Mouse (Mus musculus) erythroblast, embryonic 14.5 days (primary cell): ENCODE results near the gene Cdk5r1. TPM values are rescaled to one million over a fixed set of nuclear protein-coding genes. Genes with fewer than 3 reads are reported as not detected.

Experiments
- H3K27me3 ChIP-seq: 2 replicates; pipeline ENCODE4 v1.6.1; 2012; ENCODE audit warnings: inconsistent platforms; ENCODE audit not compliant: control insufficient read depth
- H3K36me3 ChIP-seq: 2 replicates; pipeline ENCODE4 v1.6.1; 2012; ENCODE audit warnings: mild to moderate bottlenecking, inconsistent platforms; ENCODE audit not compliant: control insufficient read depth
- H3K4me1 ChIP-seq: 2 replicates; pipeline ENCODE4 v1.6.1; 2012; ENCODE audit warnings: inconsistent platforms; ENCODE audit not compliant: control insufficient read depth
- H3K4me3 ChIP-seq: replicated peaks from 2 replicates; pipeline ENCODE3; 2012; ENCODE audit warnings: moderate library complexity, mild to moderate bottlenecking, inconsistent platforms
- H3K9me3 ChIP-seq: 2 replicates; pipeline ENCODE4 v1.6.1; 2012; ENCODE audit warnings: low read length, inconsistent platforms, mixed read lengths; ENCODE audit not compliant: control insufficient read depth
- GATA1 ChIP-seq: IDR thresholded peaks from 2 replicates; pipeline ENCODE4 v1.6.1; 2012; ENCODE audit warnings: low read length, inconsistent platforms, mixed read lengths
- TAL1 ChIP-seq: IDR thresholded peaks from 3 replicates; pipeline ENCODE4 v1.6.1; 2012; ENCODE audit warnings: low read length, inconsistent platforms, mixed read lengths
- polyA plus RNA-seq: library from polyadenylated mRNA; stranded (reverse); fragments of >175 nt; gene quantifications from 2 replicates; pipeline ENCODE4 v1.2.3, GENCODE M21; 2012

Cdk5r1 gene
- polyA plus RNA-seq, 1 experiment: 0.31 TPM

GRCm38 (mm10) chr11:80499550-80499952 lies 22.7 kb downstream of the Cdk5r1 start:
- Histone ChIP-seq H3K4me1 (peaks cover 2% of the 10 kb centered on the region; the same call in 1 of the 2 replicates), H3K27me3 (no peaks in the 10 kb centered on the region), H3K9me3 (no peaks in the 10 kb centered on the region), H3K36me3 (no peaks in the 10 kb centered on the region), H3K4me3 (no peak overlapping the region)
- TF ChIP-seq GATA1: no peak

GRCm38 (mm10) chr11:80503281-80503680 lies 26.5 kb downstream of the Cdk5r1 start:
- Histone ChIP-seq H3K36me3 (no peaks in the 10 kb centered on the region), H3K4me1 (peaks cover 2% of the 10 kb centered on the region; the same call in 1 of the 2 replicates), H3K4me3 (no peak overlapping the region), H3K9me3 (no peaks in the 10 kb centered on the region), H3K27me3 (no peaks in the 10 kb centered on the region; the same call in 1 of the 2 replicates)
- TF ChIP-seq GATA1 (no peak), TAL1 (no peak)

- Histone ChIP-seq H3K36me3 (no peaks in the 10 kb centered on the region), H3K4me3 (no peak overlapping the region), H3K4me1 (peaks cover 2% of the 10 kb centered on the region; the same call in 1 of the 2 replicates), H3K9me3 (no peaks in the 10 kb centered on the region), H3K27me3 (peaks cover 5% of the 10 kb centered on the region)
- TF ChIP-seq TAL1: no peak
- TF ChIP-seq GATA1: no peak
Measured at GRCm38 (mm10) chr11:80503726-80504452, 27.1 kb downstream of the Cdk5r1 start.

GRCm38 (mm10) chr11:80504519-80505385 lies 27.9 kb downstream of the Cdk5r1 start:
- Histone ChIP-seq H3K4me3 (no peak overlapping the region), H3K36me3 (no peaks in the 10 kb centered on the region), H3K4me1 (peaks cover 2% of the 10 kb centered on the region; the same call in 1 of the 2 replicates), H3K9me3 (no peaks in the 10 kb centered on the region), H3K27me3 (peaks cover 9% of the 10 kb centered on the region)
- TF ChIP-seq TAL1 (no peak), GATA1 (no peak)

GRCm38 (mm10) chr11:80505581-80505980 lies 28.8 kb downstream of the Cdk5r1 start:
- Histone ChIP-seq H3K4me1 (peaks cover 2% of the 10 kb centered on the region; the same call in 1 of the 2 replicates), H3K27me3 (peaks cover 9% of the 10 kb centered on the region), H3K36me3 (no peaks in the 10 kb centered on the region), H3K4me3 (no peak overlapping the region), H3K9me3 (no peaks in the 10 kb centered on the region)
- TF ChIP-seq TAL1 (no peak), GATA1 (no peak)

- H3K4me3 ChIP-seq: no peak overlapping the region
- H3K9me3 ChIP-seq: no peaks in the 10 kb centered on the region
- H3K4me1 ChIP-seq: peaks cover 2% of the 10 kb centered on the region; the same call in 1 of the 2 replicates
- no peak for TF ChIP-seq GATA1
- no peak for TF ChIP-seq TAL1
- H3K27me3 ChIP-seq: peaks cover 9% of the 10 kb centered on the region
- H3K36me3 ChIP-seq: no peaks in the 10 kb centered on the region
Measured at GRCm38 (mm10) chr11:80506483-80506882, 29.7 kb downstream of the Cdk5r1 start.

GRCm38 (mm10) chr11:80507791-80508190 lies 31.0 kb downstream of the Cdk5r1 start:
- no peaks in the 10 kb centered on the region for H3K9me3 ChIP-seq
- H3K36me3 ChIP-seq: no peaks in the 10 kb centered on the region
- TF ChIP-seq TAL1: no peak
- TF ChIP-seq GATA1: no peak
- peaks cover 2% of the 10 kb centered on the region; the same call in 1 of the 2 replicates for H3K4me1 ChIP-seq
- peaks cover 9% of the 10 kb centered on the region for H3K27me3 ChIP-seq
- no peak overlapping the region for H3K4me3 ChIP-seq

GRCm38 (mm10) chr11:80508361-80509175 lies 31.7 kb downstream of the Cdk5r1 start:
- peaks cover 9% of the 10 kb centered on the region for H3K27me3 ChIP-seq
- H3K4me1 ChIP-seq: peaks cover 2% of the 10 kb centered on the region; the same call in 1 of the 2 replicates
- H3K9me3 ChIP-seq: no peaks in the 10 kb centered on the region
- TF ChIP-seq TAL1 (no peak), GATA1 (no peak)
- no peaks in the 10 kb centered on the region for H3K36me3 ChIP-seq
- no peak overlapping the region for H3K4me3 ChIP-seq
